Mouse (Mus musculus) lung, postnatal 4 days (tissue): ENCODE measurements around the gene Echdc1.
"Not testable (repeated sequence)": the region's sequence is repeated elsewhere in the genome, so short reads cannot be mapped to it uniquely, and the experiment has no call there.

Experiments
- DNase-seq, 2 experiments: peaks; one replicate each; pipeline ENCODE4 v3.0.0; 2021

Gene Echdc1

GRCm38 (mm10) chr10:29313064-29313638 is at the start of gene Echdc1:
TSS of gene Echdc1 (plus strand) at chr10:29313166.
- DNase-seq: peak; percentile 87 to 91

- DNase-seq: peak in 1 of 2 experiments; percentile 22
Observed at GRCm38 (mm10) chr10:29281736-29282135, 31.2 kb upstream of the Echdc1 start.

DNA sequence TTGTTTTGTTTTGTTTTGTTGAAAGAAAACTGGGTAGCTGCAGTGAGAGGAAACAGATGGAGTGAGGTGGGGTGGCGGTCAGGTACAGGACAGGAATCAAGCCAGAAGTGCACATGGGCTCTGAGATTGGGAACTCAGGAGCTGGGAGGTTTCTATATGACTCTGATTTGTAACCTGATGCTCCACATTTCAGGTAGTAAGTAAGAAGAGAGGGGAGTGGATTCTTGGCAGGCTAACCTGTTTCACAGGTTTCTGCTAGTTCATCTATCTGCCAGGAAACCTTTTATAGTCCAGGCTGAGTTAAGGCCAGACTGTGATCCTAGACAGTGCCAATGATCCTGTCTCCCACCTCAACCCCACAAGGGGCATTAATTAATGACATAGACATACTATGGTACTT is 27.2 kb upstream of the Echdc1 start:
- DNase-seq: no peak

DNA sequence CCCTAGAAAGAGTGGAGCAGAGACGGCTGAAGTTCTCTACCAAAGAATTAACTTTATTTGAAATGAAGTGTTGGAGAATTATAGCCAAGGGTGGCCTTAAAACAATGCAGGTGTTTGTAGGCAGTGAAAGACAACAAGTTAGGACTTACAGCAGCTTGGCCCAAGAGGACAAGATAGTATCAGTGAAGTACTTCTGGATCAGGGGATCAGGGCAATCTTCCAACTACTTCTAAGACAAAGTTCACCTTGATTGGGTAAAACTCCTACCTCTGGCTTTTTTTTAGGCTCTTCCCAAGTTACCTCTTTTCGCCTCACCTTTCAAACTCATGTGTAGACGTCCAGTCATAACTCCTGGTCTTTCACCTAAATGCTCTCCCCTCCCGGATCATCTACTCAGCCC is 10.7 kb upstream of the Echdc1 start:
- DNase-seq: no peak

- DNase-seq: no peak
Observed at GRCm38 (mm10) chr10:29311480-29312219, 1.3 kb upstream of the Echdc1 start.

GRCm38 (mm10) chr10:29313905-29314304 is 939 bp downstream of the Echdc1 start:
- DNase-seq: no peak

DNA sequence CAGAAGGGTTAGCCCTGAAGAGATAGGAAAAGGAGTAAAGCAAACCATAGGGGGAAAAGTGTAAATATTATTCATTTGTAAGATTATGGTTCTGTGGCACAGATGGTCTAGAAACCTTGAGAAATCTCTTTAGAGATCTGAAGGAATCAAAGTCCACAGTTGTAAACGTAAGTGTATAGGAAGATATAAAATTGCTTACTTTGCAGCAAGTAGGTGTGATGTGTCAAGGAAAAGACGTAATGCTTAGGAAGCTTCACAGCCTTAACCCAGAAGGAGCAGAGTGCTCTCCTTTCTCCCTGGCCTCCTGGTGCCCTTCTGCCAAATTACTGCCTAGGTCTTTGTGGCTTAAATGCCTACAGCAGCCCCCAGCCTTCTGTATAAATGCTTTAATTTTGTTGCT is 11.9 kb downstream of the Echdc1 start:
- no peak for DNase-seq

GRCm38 (mm10) chr10:29333836-29334235 is 20.9 kb downstream of the Echdc1 start:
- no peak for DNase-seq

GRCm38 (mm10) chr10:29338355-29339056 is 25.5 kb downstream of the Echdc1 start:
- DNase-seq: peak in 1 of 2 experiments; percentile 74

- DNase-seq: no peak
Observed at GRCm38 (mm10) chr10:29344232-29344631, 31.3 kb downstream of the Echdc1 start.

- no peak for DNase-seq
Observed at GRCm38 (mm10) chr10:29346638-29347037, 33.7 kb downstream of the Echdc1 start.

GRCm38 (mm10) chr10:29351420-29351819 is 38.5 kb downstream of the Echdc1 start:
- no peak for DNase-seq

- no peak for DNase-seq
Observed at GRCm38 (mm10) chr10:29352575-29352974, 39.6 kb downstream of the Echdc1 start.

GRCm38 (mm10) chr10:29354183-29354582 is 41.2 kb downstream of the Echdc1 start:
- DNase-seq: no peak

DNA sequence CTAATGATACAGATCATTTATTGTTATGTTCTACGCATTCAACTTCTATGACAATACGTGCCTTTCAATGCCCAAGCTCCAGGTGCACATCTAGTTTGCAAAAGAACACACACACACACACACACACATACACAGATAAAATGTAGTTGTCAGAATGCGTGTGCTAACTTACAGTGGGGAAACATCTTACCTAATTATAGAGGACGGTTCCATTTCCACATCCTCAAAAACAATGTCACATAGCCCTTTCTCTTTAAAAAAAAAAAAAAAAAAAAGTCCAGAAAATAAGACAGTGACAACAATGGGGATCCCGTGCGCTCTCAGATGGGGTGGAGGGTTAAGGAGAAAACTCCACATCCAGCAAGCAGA is 48.1 kb downstream of the Echdc1 start:
- DNase-seq: no peak

DNA sequence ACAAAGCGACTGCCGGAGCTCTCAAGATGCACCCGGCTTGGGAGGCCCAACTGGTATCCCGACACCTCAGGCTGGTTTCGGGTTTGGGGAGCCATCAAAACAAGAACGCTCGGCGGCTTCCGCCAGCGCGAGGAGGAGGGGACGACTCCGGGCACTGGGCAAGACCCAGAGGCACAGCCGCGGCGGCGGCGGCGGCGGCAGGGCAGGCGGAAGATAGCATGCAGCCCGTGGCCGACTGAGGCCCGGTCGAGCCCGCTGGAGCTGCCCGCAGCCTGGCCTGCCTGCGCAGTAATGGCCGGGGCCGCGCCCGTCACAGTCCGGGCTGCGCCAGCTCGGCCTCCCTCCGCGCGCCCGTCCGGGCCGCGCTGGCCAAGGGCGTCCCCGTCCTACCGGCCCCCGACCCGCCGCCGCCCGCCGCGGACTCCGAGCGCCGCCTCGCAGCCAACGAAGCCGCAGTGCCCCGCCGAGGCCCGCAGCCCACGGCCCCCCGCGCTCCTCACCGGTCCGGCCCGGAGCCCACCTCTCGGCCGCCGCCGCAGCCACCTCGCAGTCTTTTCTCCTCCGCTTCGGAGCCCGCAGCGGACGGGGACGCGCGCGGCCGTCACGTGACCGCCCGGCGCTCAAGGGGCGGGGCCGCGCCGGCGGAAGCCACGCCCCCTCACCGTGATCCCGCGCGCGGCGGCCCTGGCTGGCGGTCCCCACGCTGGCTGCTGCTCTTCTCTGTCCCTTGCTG is 48.7 kb downstream of the Echdc1 start:
- DNase-seq: peak; percentile 93 to 95

DNA sequence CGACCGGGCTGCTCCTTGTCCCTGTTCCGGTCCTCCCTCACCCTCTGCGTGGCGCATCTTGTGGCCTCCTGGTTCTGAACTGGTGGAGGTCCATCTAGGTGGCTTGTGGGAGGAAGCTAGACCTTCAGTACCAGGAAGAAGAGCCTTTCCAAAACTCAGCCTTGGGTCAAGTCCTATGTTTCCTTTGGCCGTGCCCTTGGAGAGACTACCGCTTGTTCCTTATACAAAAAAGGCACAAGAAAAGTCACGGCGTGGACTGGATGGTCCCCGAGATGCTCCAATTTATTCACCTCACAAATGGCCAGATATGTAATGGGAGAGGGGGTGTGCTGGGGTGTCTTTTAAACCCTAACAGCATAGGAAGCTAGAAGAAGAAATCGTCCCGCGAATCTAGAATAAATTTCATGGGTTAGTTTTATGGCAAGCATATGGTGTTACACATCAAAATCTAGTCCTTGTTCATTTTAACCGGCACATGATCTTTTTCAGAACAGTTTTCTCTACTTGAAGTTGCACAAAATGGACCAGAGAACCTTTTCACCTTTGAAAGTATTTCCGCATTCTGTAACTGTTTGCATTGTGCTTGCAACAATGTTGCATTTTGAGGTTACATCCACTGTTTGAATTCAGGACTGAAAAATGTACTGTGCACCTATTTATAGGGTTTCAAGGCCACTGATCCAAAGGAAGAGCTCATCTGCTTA is 49.4 kb downstream of the Echdc1 start, which contains the start of gene Rnf146:
Rnf146 (minus strand) TSS at position 246 of the 704 bp plus-strand sequence.
- DNase-seq: no peak

DNA sequence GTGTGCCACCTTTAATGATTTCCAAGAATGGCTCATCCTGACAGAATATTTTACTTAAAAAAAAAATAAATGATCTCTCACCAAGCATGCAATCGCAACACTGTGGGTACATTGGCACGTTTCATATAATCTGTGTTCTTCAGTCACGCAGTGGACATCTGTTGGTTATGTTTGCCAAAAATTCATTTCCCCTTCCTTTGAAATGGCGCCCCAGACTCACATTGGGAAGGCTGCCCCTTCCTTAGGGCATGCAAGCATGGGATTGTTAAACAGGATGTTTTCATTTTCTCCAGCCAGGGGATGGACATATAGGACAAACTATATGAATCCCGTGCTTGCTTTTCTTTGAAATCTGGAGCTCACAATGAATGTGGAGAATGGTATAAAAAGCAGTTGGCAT is 61.1 kb downstream of the Echdc1 start:
- DNase-seq: no peak

GRCm38 (mm10) chr10:29381558-29381957 is 68.6 kb downstream of the Echdc1 start:
- no peak for DNase-seq

- not testable (repeated sequence) for DNase-seq
Observed at GRCm38 (mm10) chr10:29394890-29395289, 81.9 kb downstream of the Echdc1 start.
